Mouse (Mus musculus) thymus, adult 2 months (tissue): ENCODE measurements around the gene Plppr2. TPM values are rescaled to one million over a fixed set of nuclear protein-coding genes. Genes with fewer than 3 reads are reported as not detected.
A peak's percentile ranks its signal among the peaks of the same experiment; 100 is the strongest.

Experiments used
- DNase-seq: peaks from one replicate; pipeline ENCODE4 v3.0.0; 2021
- H3K27ac ChIP-seq: fragments of 200-500 bp; 2 replicates; pipeline ENCODE4 v1.5.1; 2012; ENCODE audit warnings: low read length, control low read depth; ENCODE audit not compliant: control insufficient read depth, insufficient read depth
- H3K27me3 ChIP-seq: fragments of 200-500 bp; 2 replicates; pipeline ENCODE4 v1.6.1; 2012; ENCODE audit warnings: mild to moderate bottlenecking, low read length, moderate library complexity, mixed read lengths; ENCODE audit not compliant: control insufficient read depth, insufficient read depth
- H3K36me3 ChIP-seq: fragments of 200-500 bp; 2 replicates; pipeline ENCODE4 v1.6.1; 2012; ENCODE audit warnings: mild to moderate bottlenecking, low read length, moderate library complexity; ENCODE audit not compliant: control insufficient read depth, insufficient read depth
- H3K4me1 ChIP-seq: fragments of 200-500 bp; replicated peaks from 2 replicates; pipeline ENCODE4 v1.6.1; 2012; ENCODE audit warnings: low read length; ENCODE audit not compliant: control insufficient read depth, insufficient read depth
- H3K4me3 ChIP-seq: fragments of 200-500 bp; 2 replicates; pipeline ENCODE4 v1.5.1; 2012; ENCODE audit warnings: mild to moderate bottlenecking, low read length, control low read depth, moderate library complexity; ENCODE audit not compliant: control insufficient read depth, insufficient read depth
- CTCF ChIP-seq: fragments of 200-500 bp; IDR thresholded peaks from 2 replicates; pipeline ENCODE4 v1.5.1; 2012; ENCODE audit warnings: mild to moderate bottlenecking, control low read depth, low read length, moderate library complexity, borderline replicate concordance; ENCODE audit not compliant: control insufficient read depth, poor library complexity, insufficient read depth; ENCODE audit errors: extremely low read depth
- POLR2A ChIP-seq: fragments of 200-500 bp; IDR thresholded peaks from 2 replicates; pipeline ENCODE4 v1.6.1; 2012; ENCODE audit warnings: mild to moderate bottlenecking, low read length, control low read depth, moderate library complexity; ENCODE audit not compliant: control insufficient read depth, poor library complexity, insufficient read depth; ENCODE audit errors: extremely low read depth
- WGBS: fragments of 180-500 bp; shearing (Covaris S2); methylation state at CpG from one replicate; pipeline ENCODE4 v1.1.7; 2018; 5-methylcytosine and 5-hydroxymethylcytosine counted together
- polyA plus RNA-seq: library from polyadenylated mRNA; depleted of rRNA; stranded (reverse); fragments of >200 nt; gene quantifications from 2 replicates; pipeline ENCODE4 v1.2.3, GENCODE M21; 2012

Gene Plppr2
- polyA plus RNA-seq, 1 experiment, result 5.5 TPM

GRCm38 (mm10) chr9:21916851-21917492 is 19.9 kb upstream of the Plppr2 start:
- TF ChIP-seq POLR2A (no peak), CTCF (no peak)
- Histone ChIP-seq H3K36me3 (no peaks in the 10 kb centered on the region), H3K27ac (no peak overlapping the region), H3K4me1 (peaks cover 11% of the 10 kb centered on the region), H3K4me3 (peak overlapping the region; percentile 72; the same call in 1 of the 2 replicates), H3K27me3 (no peaks in the 10 kb centered on the region)
- WGBS, result 65% methylated on average over 3 of the region's 3 CpGs
- no peak for DNase-seq

- Histone ChIP-seq H3K27ac (no peak overlapping the region), H3K36me3 (no peaks in the 10 kb centered on the region), H3K4me3 (peak overlapping the region; percentile 72), H3K27me3 (no peaks in the 10 kb centered on the region), H3K4me1 (peaks cover 11% of the 10 kb centered on the region)
- no peak for DNase-seq
- TF ChIP-seq CTCF (no peak), POLR2A (no peak)
- 3% methylated on average over 35 of the region's 35 CpGs for WGBS
Measured at GRCm38 (mm10) chr9:21917493-21918034, 19.3 kb upstream of the Plppr2 start.

- no peaks in the 10 kb centered on the region for H3K36me3 ChIP-seq
- TF ChIP-seq POLR2A, result peak; percentile 80
- peak; percentile 60; the same call in 1 of the 2 replicates for TF ChIP-seq CTCF
- under 1% methylated on average over 36 of the region's 36 CpGs for WGBS
- H3K27me3 ChIP-seq, result no peaks in the 10 kb centered on the region
- H3K27ac ChIP-seq, result no peak within 1 kb of the TSS
- DNase-seq, result peak; percentile 95
- peaks cover 11% of the 10 kb centered on the region for H3K4me1 ChIP-seq
- peak within 1 kb of the TSS; percentile 72 for H3K4me3 ChIP-seq
Measured at GRCm38 (mm10) chr9:21918035-21918592, 18.7 kb upstream of the Plppr2 start, which contains the start of gene Rab3d. TSS of gene Rab3d (minus strand) at chr9:21918192.

- Histone ChIP-seq H3K4me3 (no peak overlapping the region), H3K4me1 (peaks cover 11% of the 10 kb centered on the region), H3K27me3 (no peaks in the 10 kb centered on the region), H3K27ac (no peak overlapping the region), H3K36me3 (no peaks in the 10 kb centered on the region)
- WGBS, result 60% methylated on average over 5 of the region's 5 CpGs
- TF ChIP-seq CTCF (no peak), POLR2A (no peak)
- no peak for DNase-seq
Measured at GRCm38 (mm10) chr9:21918692-21919384, 18.0 kb upstream of the Plppr2 start.

GRCm38 (mm10) chr9:21923036-21923435 is 13.8 kb upstream of the Plppr2 start:
- DNase-seq, result no peak
- H3K36me3 ChIP-seq, result no peaks in the 10 kb centered on the region
- H3K4me3 ChIP-seq, result no peak overlapping the region
- no peak overlapping the region for H3K27ac ChIP-seq
- TF ChIP-seq CTCF, result no peak
- no peak for TF ChIP-seq POLR2A
- H3K4me1 ChIP-seq, result peaks cover 11% of the 10 kb centered on the region; the same call in 1 of the 2 replicates
- H3K27me3 ChIP-seq, result no peaks in the 10 kb centered on the region
- 93% methylated on average over 4 of the region's 4 CpGs for WGBS

GRCm38 (mm10) chr9:21923490-21924098 is 13.2 kb upstream of the Plppr2 start:
- H3K4me3 ChIP-seq, result no peak overlapping the region
- H3K27me3 ChIP-seq, result no peaks in the 10 kb centered on the region
- TF ChIP-seq POLR2A (no peak), CTCF (no peak)
- H3K27ac ChIP-seq, result no peak overlapping the region
- 39% methylated on average over 3 of the region's 3 CpGs for WGBS
- DNase-seq, result no peak
- H3K36me3 ChIP-seq, result no peaks in the 10 kb centered on the region
- H3K4me1 ChIP-seq, result peaks cover 8% of the 10 kb centered on the region; the same call in 1 of the 2 replicates
